Mouse (Mus musculus) stomach, postnatal 0 days (tissue): ENCODE results near the gene Apbb2.

Experiments used
- CTCF ChIP-seq: IDR thresholded peaks from 2 replicates; pipeline ENCODE4 v1.5.1; 2016; ENCODE audit warnings: antibody characterized with exemption, low read depth, mild to moderate bottlenecking, moderate library complexity
- EP300 ChIP-seq: optimal IDR thresholded peaks from 2 replicates; pipeline ENCODE3; 2016; ENCODE audit warnings: antibody characterized with exemption

DNA sequence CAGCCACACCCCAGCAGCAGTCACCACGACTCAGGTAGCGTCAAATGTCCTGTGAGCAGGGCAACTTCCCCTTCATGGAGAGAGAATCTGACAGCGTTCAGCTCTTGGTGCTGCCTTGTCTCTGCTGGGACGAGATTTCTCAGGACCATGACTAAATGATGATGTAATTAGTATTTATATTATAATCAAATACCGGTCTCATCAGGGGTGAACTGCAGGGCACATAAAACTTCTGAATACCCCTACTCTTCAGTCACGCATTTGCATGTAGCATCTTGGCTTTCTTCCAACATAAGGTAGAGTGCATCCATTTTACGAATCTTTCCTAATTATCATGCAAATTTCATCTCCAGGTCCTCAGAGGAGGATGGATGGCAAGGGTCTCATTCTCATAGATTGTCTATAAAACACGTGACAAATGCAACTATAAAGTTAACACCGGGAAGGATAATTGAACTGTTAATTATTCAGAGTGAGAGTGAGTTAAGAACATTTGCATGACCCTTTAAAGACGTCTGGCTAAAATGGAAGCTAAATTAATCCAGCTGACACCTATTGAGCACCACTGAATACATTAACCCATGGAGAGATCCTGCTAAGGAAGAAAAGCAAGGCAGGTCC is 17.0 kb upstream of the Apbb2 start:
- no peak for TF ChIP-seq CTCF
- TF ChIP-seq EP300 = no peak
